Mouse (Mus musculus) limb, embryonic 11.5 days (tissue): ENCODE results near the gene Slc25a51. TPM values are rescaled to one million over a fixed set of nuclear protein-coding genes. Genes with fewer than 3 reads are reported as not detected.

ENCODE experiments used
- ATAC-seq: fragments of 200-750 bp; cut with Nextera tagmentation; 2 replicates; pipeline ENCODE4 v1.8.0; 2017; ENCODE audit warnings: low read depth; ENCODE audit not compliant: insufficient number of reproducible peaks, low FRiP score, low TSS enrichment
- DNase-seq: peaks from one replicate; pipeline ENCODE4 v3.0.0-alpha.2; 2015; ENCODE audit warnings: low spot score
- H3K27ac ChIP-seq: fragments of 300-500 bp; sonication (generic); replicated peaks from 2 replicates; pipeline ENCODE4 v1.5.1; 2014; ENCODE audit warnings: low read depth, mild to moderate bottlenecking, low read length
- H3K27me3 ChIP-seq: fragments of 300-500 bp; sonication (generic); 2 replicates; pipeline ENCODE4 v1.6.1; 2014; ENCODE audit warnings: mild to moderate bottlenecking, low read length, mixed read lengths; ENCODE audit not compliant: control insufficient read depth, insufficient read depth
- H3K36me3 ChIP-seq: fragments of 300-500 bp; sonication (generic); 2 replicates; pipeline ENCODE4 v1.6.1; 2014; ENCODE audit warnings: mild to moderate bottlenecking, low read length, moderate library complexity, mixed read lengths; ENCODE audit not compliant: control insufficient read depth, insufficient read depth
- H3K4me1 ChIP-seq: fragments of 300-500 bp; sonication (generic); 2 replicates; pipeline ENCODE4 v1.6.1; 2014; ENCODE audit warnings: low read length, mixed read lengths; ENCODE audit not compliant: control insufficient read depth, insufficient read depth
- H3K4me2 ChIP-seq: fragments of 300-500 bp; sonication (generic); 2 replicates; pipeline ENCODE4 v1.6.1; 2014; ENCODE audit warnings: low read depth, mild to moderate bottlenecking, moderate library complexity; ENCODE audit not compliant: severe bottlenecking
- H3K4me3 ChIP-seq: fragments of 300-500 bp; sonication (generic); 2 replicates; pipeline ENCODE4 v1.5.1; 2014; ENCODE audit warnings: low read depth, low read length
- H3K9ac ChIP-seq: fragments of 300-500 bp; sonication (generic); 2 replicates; pipeline ENCODE4 v1.6.1; 2014; ENCODE audit warnings: mild to moderate bottlenecking, low read length
- H3K9me3 ChIP-seq: fragments of 300-500 bp; sonication (generic); 2 replicates; pipeline ENCODE4 v1.6.1; 2016; ENCODE audit warnings: low read length; ENCODE audit not compliant: control insufficient read depth
- WGBS: fragments of 180-500 bp; shearing (Covaris S2); extraction: QIAGEN DNeasy Blood & Tissue Kit; methylation state at CpG from one replicate; pipeline ENCODE4 v1.1.7; 2014; 5-methylcytosine and 5-hydroxymethylcytosine counted together
- polyA plus RNA-seq: library from polyadenylated mRNA; unstranded; fragments of >200 nt; fragmentation: Nextera tagmentation; extraction: Ambion mirVana; gene quantifications from 2 replicates; pipeline ENCODE4 v1.2.1, GENCODE M21; 2014

The Slc25a51 gene
- polyA plus RNA-seq, 1 experiment from 2014 or later, result 72.8 TPM

DNA sequence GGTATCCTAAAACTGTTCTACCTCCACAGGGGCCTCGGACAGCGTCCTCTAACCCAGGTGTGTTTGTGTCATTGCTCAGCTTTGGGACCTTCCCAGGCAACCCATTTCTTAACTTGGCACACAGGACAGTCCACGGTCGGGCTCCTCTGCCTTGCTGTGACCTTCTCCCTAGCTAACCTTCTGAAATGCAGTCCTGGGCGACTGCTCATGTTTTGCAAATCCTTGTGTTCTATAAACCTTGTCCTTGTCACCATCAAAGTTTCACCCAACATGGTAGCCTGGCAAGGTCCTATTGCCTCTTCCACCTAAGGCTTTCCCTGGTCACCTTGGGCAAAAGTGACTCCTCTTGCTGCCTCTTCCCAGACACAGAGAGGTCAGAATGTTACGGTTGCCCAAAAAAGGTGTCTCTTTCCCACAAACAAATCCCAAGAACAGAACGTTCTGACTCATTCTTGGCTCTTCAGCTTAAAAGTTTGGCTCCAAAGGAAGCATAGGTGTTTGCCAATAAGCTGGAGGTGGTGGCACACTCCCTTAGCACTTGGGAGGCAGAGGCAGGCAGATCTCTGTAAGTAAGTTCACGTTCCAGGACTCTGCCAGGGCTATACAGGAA is 2.7 kb upstream of the Slc25a51 start:
- Histone ChIP-seq H3K27ac (no peak overlapping the region), H3K4me3 (no peak overlapping the region), H3K9ac (no peak overlapping the region), H3K4me2 (no peak overlapping the region), H3K27me3 (no peaks in the 10 kb centered on the region), H3K36me3 (no peaks in the 10 kb centered on the region), H3K4me1 (peaks cover 14% of the 10 kb centered on the region), H3K9me3 (no peaks in the 10 kb centered on the region)
- ATAC-seq (no peak), DNase-seq (no peak)
- 87% methylated on average over 8 of the region's 8 CpGs for WGBS

DNA sequence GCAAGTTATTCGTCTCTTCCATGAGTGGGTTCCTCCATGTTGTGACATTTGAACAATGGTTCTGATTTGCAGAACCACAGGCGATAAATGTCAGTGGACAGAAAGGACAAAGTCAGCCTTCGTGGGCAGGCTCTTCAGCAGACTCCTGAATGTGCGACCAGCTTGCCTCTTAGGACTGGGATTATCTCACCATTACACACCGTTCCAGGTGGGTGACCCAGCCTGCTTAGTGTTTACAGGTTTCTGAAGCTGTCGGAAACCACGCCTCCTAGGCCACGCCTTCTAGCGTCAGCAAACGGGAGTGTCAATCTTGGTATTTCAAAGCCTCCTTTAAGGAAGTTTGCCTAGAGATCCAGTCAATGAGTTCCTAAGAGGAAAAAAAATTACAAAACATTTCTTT is 704 bp upstream of the Slc25a51 start:
- peaks cover 15% of the 10 kb centered on the region for H3K4me1 ChIP-seq
- DNase-seq (peak; percentile 80), ATAC-seq (0 out of 2 replicates have a peak, but pooled peaks have one; percentile 24)
- H3K27ac ChIP-seq, result peak overlapping the region; percentile 71
- H3K36me3 ChIP-seq, result peaks cover 4% of the 10 kb centered on the region
- peak overlapping the region; percentile 73 for H3K4me2 ChIP-seq
- peak overlapping the region; percentile 97; the same call in 1 of the 2 replicates for H3K9ac ChIP-seq
- no peaks in the 10 kb centered on the region for H3K9me3 ChIP-seq
- WGBS, result 1% methylated on average over 10 of the region's 10 CpGs
- H3K27me3 ChIP-seq, result no peaks in the 10 kb centered on the region
- H3K4me3 ChIP-seq, result peak overlapping the region; percentile 99

DNA sequence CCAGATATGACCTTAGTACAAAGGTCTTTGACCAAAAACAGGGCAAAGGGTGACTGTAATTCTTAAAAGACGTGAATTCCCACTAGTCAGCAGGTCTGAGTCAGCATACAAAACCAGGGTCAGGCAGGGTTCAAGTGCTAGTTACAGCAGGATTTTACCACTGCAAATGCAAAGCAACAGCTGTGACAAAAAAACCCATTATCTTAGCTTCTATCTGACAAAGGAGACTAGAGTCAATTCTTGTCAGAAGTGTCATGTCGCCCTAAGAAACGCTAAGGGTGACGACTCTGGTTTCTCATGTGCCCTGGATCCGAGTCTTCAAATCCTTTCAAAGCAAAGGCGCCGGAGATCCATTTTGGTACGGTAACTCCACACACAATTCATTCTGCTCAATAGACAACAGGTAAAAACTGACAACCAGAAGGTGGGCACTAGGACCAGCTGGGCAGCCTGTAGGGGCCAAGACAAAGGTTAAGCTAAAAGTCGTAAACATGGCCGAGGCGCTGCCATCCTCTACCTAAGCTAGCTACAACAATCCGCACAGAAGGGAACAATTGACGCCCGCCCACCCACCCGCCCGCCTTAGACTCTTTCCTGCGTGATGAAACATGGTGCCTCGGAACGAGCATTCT is 747 bp downstream of the Slc25a51 start:
- ATAC-seq, result no peak
- Histone ChIP-seq H3K9me3 (no peaks in the 10 kb centered on the region), H3K4me3 (peak overlapping the region; percentile 99), H3K27me3 (no peaks in the 10 kb centered on the region), H3K4me2 (peak overlapping the region; percentile 73), H3K36me3 (peaks cover 15% of the 10 kb centered on the region), H3K4me1 (peaks cover 15% of the 10 kb centered on the region), H3K27ac (peak overlapping the region; percentile 76), H3K9ac (peak overlapping the region; percentile 97)
- DNase-seq, result peak; percentile 60
- WGBS, result 4% methylated on average over 19 of the region's 19 CpGs

DNA sequence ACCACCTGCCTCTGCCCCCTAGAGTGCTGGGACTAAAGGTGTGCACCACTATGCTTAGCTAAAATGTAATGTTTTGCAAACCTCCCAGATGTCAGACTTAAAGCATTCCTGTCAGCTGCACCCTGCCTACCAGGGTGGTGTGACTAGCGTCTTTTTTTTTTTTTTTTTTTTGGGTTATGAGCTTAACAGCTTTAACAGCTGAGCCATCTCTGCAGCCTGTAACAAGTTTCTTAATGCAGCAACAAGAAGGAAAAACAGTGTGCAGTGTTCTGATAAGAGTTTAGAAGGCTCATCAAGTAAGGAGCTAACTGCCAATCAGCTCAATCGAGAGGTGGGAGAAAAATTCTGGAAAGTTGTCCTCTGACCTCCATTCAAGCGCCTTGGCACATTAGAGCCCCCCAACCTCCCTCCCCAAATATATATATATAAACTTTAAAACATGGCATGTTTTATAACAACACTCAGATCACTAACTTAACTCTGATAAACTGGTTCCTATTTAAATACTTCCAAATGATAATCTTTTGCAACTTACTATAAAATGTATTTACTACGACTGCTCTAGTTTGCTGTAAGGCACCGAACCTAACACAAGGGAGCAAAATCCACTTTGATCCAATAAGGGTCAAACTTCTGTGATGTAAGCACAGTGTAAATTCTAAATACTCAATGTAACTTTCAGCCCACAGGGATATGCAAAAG is 1.4 kb downstream of the Slc25a51 start:
- Histone ChIP-seq H3K27ac (no peak overlapping the region), H3K4me1 (peaks cover 15% of the 10 kb centered on the region), H3K36me3 (peaks cover 18% of the 10 kb centered on the region), H3K9ac (peak overlapping the region; percentile 97; the same call in 1 of the 2 replicates), H3K27me3 (no peaks in the 10 kb centered on the region), H3K4me3 (peak overlapping the region; percentile 99), H3K9me3 (no peaks in the 10 kb centered on the region), H3K4me2 (peak overlapping the region; percentile 73)
- 69% methylated on average over 5 of the region's 5 CpGs for WGBS
- no peak for DNase-seq
- no peak for ATAC-seq

DNA sequence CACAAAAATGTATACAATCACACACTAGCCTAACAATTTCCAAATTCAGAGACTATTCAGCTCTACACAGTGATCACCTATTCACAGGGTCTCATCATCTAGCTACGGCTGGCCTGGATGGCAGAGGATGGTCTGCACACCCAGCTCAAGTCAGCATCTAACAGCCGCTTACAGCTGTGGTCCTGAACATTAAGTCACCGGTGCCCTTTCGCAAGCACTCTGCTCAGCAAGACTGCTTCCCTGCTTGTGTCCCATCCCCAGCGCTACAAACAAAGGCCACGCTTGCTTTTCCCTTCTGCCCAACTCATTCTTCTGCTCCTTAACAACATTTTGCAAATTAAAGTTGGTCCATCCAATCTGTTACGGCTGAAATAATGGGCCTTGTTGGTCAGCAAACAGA is 2.2 kb downstream of the Slc25a51 start:
- H3K4me1 ChIP-seq, result peaks cover 15% of the 10 kb centered on the region
- H3K9me3 ChIP-seq, result no peaks in the 10 kb centered on the region
- H3K27me3 ChIP-seq, result no peaks in the 10 kb centered on the region
- ATAC-seq (no peak), DNase-seq (no peak)
- no peak overlapping the region; the same call in 1 of the 2 replicates for H3K4me2 ChIP-seq
- peaks cover 20% of the 10 kb centered on the region for H3K36me3 ChIP-seq
- WGBS, result 90% methylated on average over 7 of the region's 7 CpGs
- no peak overlapping the region for H3K27ac ChIP-seq
- no peak overlapping the region for H3K4me3 ChIP-seq
- H3K9ac ChIP-seq, result no peak overlapping the region

DNA sequence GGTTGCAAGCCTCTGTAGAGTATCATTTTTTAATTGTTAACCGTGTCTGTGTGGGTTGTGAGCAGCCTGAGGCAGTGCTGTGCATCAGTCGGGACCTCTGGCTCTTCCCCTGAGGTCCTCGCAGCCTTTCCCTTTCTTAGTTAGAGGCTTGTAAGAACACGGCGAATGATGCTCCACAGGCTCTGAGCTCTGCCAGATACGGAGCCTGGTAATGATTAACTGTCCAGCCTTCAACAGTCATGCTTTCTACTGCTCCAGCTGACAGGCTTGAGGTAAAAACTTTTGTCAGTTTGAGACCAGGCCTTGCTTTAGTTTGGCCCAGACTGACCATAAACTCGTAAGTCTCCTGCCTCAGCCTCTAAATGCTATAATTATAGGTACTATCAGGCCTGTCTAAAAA is 3.3 kb downstream of the Slc25a51 start:
- ATAC-seq (no peak), DNase-seq (no peak)
- no peak overlapping the region for H3K9ac ChIP-seq
- H3K4me3 ChIP-seq, result no peak overlapping the region
- H3K27ac ChIP-seq, result no peak overlapping the region
- peaks cover 15% of the 10 kb centered on the region for H3K4me1 ChIP-seq
- H3K36me3 ChIP-seq, result peaks cover 20% of the 10 kb centered on the region
- H3K4me2 ChIP-seq, result no peak overlapping the region
- H3K9me3 ChIP-seq, result no peaks in the 10 kb centered on the region
- 67% methylated on average over 7 of the region's 7 CpGs for WGBS
- no peaks in the 10 kb centered on the region for H3K27me3 ChIP-seq

DNA sequence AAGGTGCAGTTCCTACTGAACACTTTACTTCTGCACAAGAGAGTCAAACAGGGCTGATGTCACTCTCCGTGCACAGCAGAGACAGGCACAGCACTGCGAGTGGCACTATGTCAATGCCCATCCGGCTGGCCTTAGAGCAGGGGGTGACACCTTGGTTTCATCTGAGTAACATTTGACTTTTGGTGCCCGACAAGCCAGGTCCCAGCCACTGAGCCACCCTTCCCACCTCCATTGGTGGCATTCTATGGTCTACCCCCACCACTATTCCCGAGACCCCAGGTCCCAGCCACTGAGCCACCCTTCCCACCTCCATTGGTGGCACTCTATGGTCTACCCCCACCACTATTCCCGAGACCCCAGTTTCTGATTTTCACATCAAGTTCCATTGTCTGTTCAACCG is 4.5 kb downstream of the Slc25a51 start:
- WGBS, result 95% methylated on average over 7 of the region's 7 CpGs

DNA sequence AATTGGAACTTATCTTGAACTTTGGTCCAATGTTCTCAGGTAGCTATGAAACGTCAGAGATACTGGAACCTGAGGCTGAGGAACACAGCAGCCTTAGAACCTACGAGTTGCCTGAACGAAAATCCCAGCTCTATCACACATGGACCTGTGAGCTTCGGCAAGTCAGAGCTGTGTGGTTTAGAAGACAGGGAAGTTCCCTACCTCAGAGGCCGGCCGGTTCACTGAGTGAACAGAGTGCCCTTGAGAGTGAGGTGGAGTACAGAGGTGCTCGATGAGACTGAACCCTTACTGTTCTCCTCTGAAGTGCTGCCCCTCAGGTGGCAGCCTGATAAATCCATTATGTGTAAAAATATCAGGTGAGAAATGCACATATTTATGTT is 5.1 kb downstream of the Slc25a51 start:
- peaks cover 15% of the 10 kb centered on the region for H3K4me1 ChIP-seq
- H3K9me3 ChIP-seq, result no peaks in the 10 kb centered on the region
- H3K4me3 ChIP-seq, result no peak overlapping the region
- no peak overlapping the region for H3K4me2 ChIP-seq
- peaks cover 25% of the 10 kb centered on the region for H3K36me3 ChIP-seq
- no peaks in the 10 kb centered on the region for H3K27me3 ChIP-seq
- H3K9ac ChIP-seq, result no peak overlapping the region
- DNase-seq, result no peak
- 94% methylated on average over 7 of the region's 7 CpGs for WGBS
- ATAC-seq, result no peak
- H3K27ac ChIP-seq, result no peak overlapping the region

More for the DNA sequence above, 4.5 kb downstream of the Slc25a51 start:
- peaks cover 22% of the 10 kb centered on the region for H3K36me3 ChIP-seq
- H3K4me1 ChIP-seq, result peaks cover 15% of the 10 kb centered on the region
- no peaks in the 10 kb centered on the region for H3K9me3 ChIP-seq
- H3K27me3 ChIP-seq, result no peaks in the 10 kb centered on the region
- H3K4me2 ChIP-seq, result no peak overlapping the region
- no peak overlapping the region for H3K9ac ChIP-seq
- no peak overlapping the region for H3K4me3 ChIP-seq
- ATAC-seq, result no peak
- DNase-seq, result no peak
- H3K27ac ChIP-seq, result no peak overlapping the region
